Comparison of ENCODE assay signal across 9 mouse cellular contexts in the genomic region with DNA sequence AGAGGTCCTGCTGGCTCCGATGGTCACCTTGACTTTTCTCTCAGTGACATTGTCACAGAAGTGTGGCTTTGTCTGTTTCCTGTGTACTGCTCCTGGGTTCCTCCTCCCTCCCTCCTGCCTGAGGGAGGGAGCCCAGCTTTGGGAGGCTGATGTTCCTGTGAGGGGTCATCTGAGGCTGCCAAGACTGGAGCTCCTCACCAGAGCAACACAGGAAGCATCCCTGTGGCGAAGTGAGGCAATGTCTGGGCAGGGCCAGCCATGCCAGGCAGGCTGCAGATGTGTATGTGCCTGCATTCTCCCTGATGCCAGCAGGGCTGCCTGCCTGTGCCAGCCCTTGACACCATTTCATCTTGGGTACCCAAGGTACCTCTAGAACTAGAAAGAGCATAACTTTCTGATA. TPM values are rescaled to one million over a fixed set of nuclear protein-coding genes. Genes with fewer than 3 reads are reported as not detected.
DNase-seq lines count a peak whose midpoint lies in the region; ATAC-seq lines count a peak whose summit lies in the region.
"Had no signal": no experiment of that assay in that cellular context is flagged by ENCODE, and none has a peak within 500 bp of the region (broad histone marks: within the 10 kb centered on the region; RNA-seq: fewer than 3 reads in every experiment).

No protein-coding gene starts in this region.

- no peak overlapping the region for H3K9ac ChIP-seq in hindbrain, embryonic 15.5 days
- H3K9ac ChIP-seq in hindbrain, embryonic 11.5 days (ENCODE audit: low read depth, low read length), result no peak overlapping the region
- H3K9ac ChIP-seq in midbrain, embryonic 14.5 days (replicated peaks; ENCODE audit: low read length), result no peak overlapping the region
- H3K9ac ChIP-seq: liver, embryonic 13.5 days had no signal

- H3K27ac ChIP-seq in hindbrain, embryonic 15.5 days (replicated peaks), result no peak overlapping the region
- H3K27ac ChIP-seq in hindbrain, embryonic 11.5 days (ENCODE audit: low read depth, low read length), result no peak overlapping the region
- H3K27ac ChIP-seq in midbrain, embryonic 14.5 days (replicated peaks; ENCODE audit: low read depth, low read length), result no peak overlapping the region
- H3K27ac ChIP-seq: liver, embryonic 13.5 days had no signal

- no peaks in the 10 kb centered on the region for H3K27me3 ChIP-seq in hindbrain, embryonic 15.5 days
- H3K27me3 ChIP-seq in hindbrain, embryonic 11.5 days (ENCODE audit: control insufficient read depth, insufficient read depth, low read length), result peaks cover 5% of the 10 kb centered on the region
- H3K27me3 ChIP-seq in midbrain, embryonic 14.5 days (ENCODE audit: control insufficient read depth, insufficient read depth, low read length), result no peaks in the 10 kb centered on the region; the same call in 1 of the 2 replicates

- no peaks in the 10 kb centered on the region for H3K36me3 ChIP-seq in hindbrain, embryonic 15.5 days
- no peaks in the 10 kb centered on the region for H3K36me3 ChIP-seq in hindbrain, embryonic 11.5 days (ENCODE audit: control insufficient read depth, insufficient read depth, low read length)
- no peaks in the 10 kb centered on the region for H3K36me3 ChIP-seq in midbrain, embryonic 14.5 days (ENCODE audit: control insufficient read depth, insufficient read depth, low read length)
- H3K36me3 ChIP-seq: liver, embryonic 13.5 days had no signal

- H3K9me3 ChIP-seq in hindbrain, embryonic 15.5 days, result no peaks in the 10 kb centered on the region
- no peaks in the 10 kb centered on the region for H3K9me3 ChIP-seq in hindbrain, embryonic 11.5 days (ENCODE audit: control insufficient read depth, low read length)
- H3K9me3 ChIP-seq in midbrain, embryonic 14.5 days (ENCODE audit: control insufficient read depth, low read length), result no peaks in the 10 kb centered on the region
- H3K9me3 ChIP-seq: liver, embryonic 13.5 days had no signal

- DNase-seq in hindbrain, embryonic 11.5 days (ENCODE audit: low spot score), result no peak
- peak; percentile 66 for DNase-seq in 3T3-L1 (ENCODE audit: low read depth, low spot score)
- peak; percentile 62 for DNase-seq in NIH3T3 (ENCODE audit: low read depth)
- DNase-seq in lung, postnatal 4 days, result peak; percentile 55 to 69
- no peak for DNase-seq in gastrocnemius, postnatal 10 days
- DNase-seq in midbrain, embryonic 14.5 days, result no peak
- DNase-seq: liver, embryonic 13.5 days had no signal

- peak; percentile 32; the same call in 1 of the 2 replicates for ATAC-seq in hindbrain, embryonic 15.5 days (ENCODE audit: low FRiP score, low read depth)
- no peak for ATAC-seq in hindbrain, embryonic 11.5 days (ENCODE audit: low FRiP score)
- no peak for ATAC-seq in cerebellum, adult (ENCODE audit: insufficient number of reproducible peaks, low FRiP score, low TSS enrichment)
- no peak for ATAC-seq in midbrain, embryonic 14.5 days (ENCODE audit: low FRiP score, low TSS enrichment)

- no peak overlapping the region for H3K4me3 ChIP-seq in hindbrain, embryonic 15.5 days
- no peak overlapping the region for H3K4me3 ChIP-seq in hindbrain, embryonic 11.5 days (ENCODE audit: low read depth, low read length)
- no peak overlapping the region for H3K4me3 ChIP-seq in midbrain, embryonic 14.5 days (replicated peaks; ENCODE audit: low read depth, low read length)
- H3K4me3 ChIP-seq: liver, embryonic 13.5 days had no signal

- peaks cover 29% of the 10 kb centered on the region for H3K4me1 ChIP-seq in hindbrain, embryonic 15.5 days (replicated peaks)
- H3K4me1 ChIP-seq in hindbrain, embryonic 11.5 days (replicated peaks; ENCODE audit: control insufficient read depth, insufficient read depth, low read length), result peaks cover 3% of the 10 kb centered on the region
- H3K4me1 ChIP-seq in midbrain, embryonic 14.5 days (ENCODE audit: control insufficient read depth, insufficient read depth, low read length), result peaks cover 6% of the 10 kb centered on the region; the same call in 1 of the 2 replicates

- no peak overlapping the region for H3K4me2 ChIP-seq in hindbrain, embryonic 15.5 days
- H3K4me2 ChIP-seq in hindbrain, embryonic 11.5 days (replicated peaks; ENCODE audit: low read depth, low read length), result no peak overlapping the region
- no peak overlapping the region for H3K4me2 ChIP-seq in midbrain, embryonic 14.5 days (ENCODE audit: low read length)
- H3K4me2 ChIP-seq: liver, embryonic 13.5 days had no signal

- 41% methylated on average over 2 of the region's 2 CpGs for WGBS in hindbrain, embryonic 15.5 days
- 76% methylated on average over 2 of the region's 2 CpGs for WGBS in hindbrain, embryonic 11.5 days
- 63% methylated on average over 2 of the region's 2 CpGs for WGBS in midbrain, embryonic 14.5 days

RNA-seq across cellular contexts. Expression of gene Socs3, which starts 15.8 kb away (rescaled TPM):
- 7.8 and 9.2 TPM in 2 replicates for polyA plus RNA-seq in hindbrain, embryonic 15.5 days (2015; fragmentation: Nextera tagmentation; extraction: Ambion mirVana)
- 3.4 and 5.6 TPM in 2 replicates for polyA plus RNA-seq in hindbrain, embryonic 11.5 days (2014; fragmentation: Nextera tagmentation; extraction: Ambion mirVana)
- total RNA-seq in gastrocnemius, postnatal 10 days (2021), result 1 to 10 TPM; 6.2 to 9.8 TPM
- polyA plus RNA-seq in midbrain, embryonic 14.5 days (2014; fragmentation: Nextera tagmentation; extraction: Ambion mirVana), result 4.3 and 7.2 TPM in 2 replicates

RNA-seq across cellular contexts. Expression of gene Pgs1, which starts 32.0 kb away (rescaled TPM):
- 59.4 and 63.7 TPM in 2 replicates for polyA plus RNA-seq in hindbrain, embryonic 15.5 days (2015; fragmentation: Nextera tagmentation; extraction: Ambion mirVana)
- 38.6 and 39.1 TPM in 2 replicates for polyA plus RNA-seq in hindbrain, embryonic 11.5 days (2014; fragmentation: Nextera tagmentation; extraction: Ambion mirVana)
- 10 to 100 TPM; 17.8 to 21.6 TPM for total RNA-seq in gastrocnemius, postnatal 10 days (2021)
- polyA plus RNA-seq in midbrain, embryonic 14.5 days (2014; fragmentation: Nextera tagmentation; extraction: Ambion mirVana), result 47.9 and 51.4 TPM in 2 replicates

Comparison
In these comparisons a context has a peak if more than half of its experiments do, and no peak if none do; other contexts are left out.
1. DNase-seq: peak in 3T3-L1 (single experiment), NIH3T3 (single experiment) and lung, postnatal 4 days (2 of 2); none in hindbrain, embryonic 11.5 days (single experiment), gastrocnemius, postnatal 10 days (single experiment) and midbrain, embryonic 14.5 days (single experiment).